Mouse (Mus musculus) forebrain, postnatal 0 days (tissue): ENCODE results near the gene Fam98c. TPM values are rescaled to one million over a fixed set of nuclear protein-coding genes. Genes with fewer than 3 reads are reported as not detected.

Source experiments
- ATAC-seq: fragments of 200-750 bp; cut with Nextera tagmentation; 2 replicates; pipeline ENCODE4 v1.8.0; 2017; ENCODE audit warnings: mild to moderate bottlenecking, moderate library complexity
- DNase-seq: peaks from one replicate; pipeline ENCODE4 v3.0.0-alpha.2; 2015
- H3K27ac ChIP-seq: fragments of 300-500 bp; sonication (generic); 2 replicates; pipeline ENCODE4 v1.5.1; 2014; ENCODE audit warnings: low read depth, mild to moderate bottlenecking, antibody characterized with exemption, low read length, moderate library complexity, mixed read lengths
- H3K27me3 ChIP-seq: fragments of 300-500 bp; sonication (generic); 2 replicates; pipeline ENCODE4 v1.6.1; 2014; ENCODE audit warnings: mild to moderate bottlenecking, low read length, mixed read lengths; ENCODE audit not compliant: insufficient read depth
- H3K36me3 ChIP-seq: fragments of 300-500 bp; sonication (generic); 2 replicates; pipeline ENCODE4 v1.6.1; 2014; ENCODE audit warnings: mild to moderate bottlenecking, moderate library complexity; ENCODE audit not compliant: insufficient read depth
- H3K4me1 ChIP-seq: fragments of 300-500 bp; sonication (generic); 2 replicates; pipeline ENCODE4 v1.6.1; 2014; ENCODE audit warnings: antibody characterized with exemption; ENCODE audit not compliant: insufficient read depth
- H3K4me2 ChIP-seq: fragments of 300-500 bp; sonication (generic); 2 replicates; pipeline ENCODE4 v1.6.1; 2014; ENCODE audit warnings: low read depth, mild to moderate bottlenecking, moderate library complexity
- H3K4me3 ChIP-seq: fragments of 300-500 bp; sonication (generic); 2 replicates; pipeline ENCODE4 v1.5.1; 2014; ENCODE audit warnings: low read depth, low read length, mixed read lengths
- H3K9ac ChIP-seq: fragments of 300-500 bp; sonication (generic); 2 replicates; pipeline ENCODE4 v1.6.1; 2014; ENCODE audit warnings: mild to moderate bottlenecking
- H3K9me3 ChIP-seq: fragments of 300-500 bp; sonication (generic); 2 replicates; pipeline ENCODE4 v1.6.1; 2016; ENCODE audit warnings: low read length
- CTCF ChIP-seq: sonication (generic); IDR thresholded peaks from 2 replicates; pipeline ENCODE4 v1.5.1; 2016; ENCODE audit warnings: antibody characterized with exemption, control low read depth, low read depth
- WGBS: fragments of 180-500 bp; shearing (Covaris S2); extraction: QIAGEN DNeasy Blood & Tissue Kit; methylation state at CpG from one replicate; pipeline ENCODE4 v1.1.7; 2014; 5-methylcytosine and 5-hydroxymethylcytosine counted together
- polyA plus RNA-seq: library from polyadenylated mRNA; unstranded; fragments of >200 nt; fragmentation: Nextera tagmentation; extraction: Ambion mirVana; gene quantifications from 2 replicates; pipeline ENCODE4 v1.2.1, GENCODE M21; 2015
- total RNA-seq: library from RNA; depleted of rRNA; stranded (reverse); fragments of >200 nt; gene quantifications from 2 replicates; pipeline ENCODE4 v1.2.3, GENCODE M21; 2014

The Fam98c gene
- total and polyA plus RNA-seq, 2 experiments from 2014 or later, result 15.9 to 24.7 TPM

GRCm38 (mm10) chr7:29158264-29158663 is 2.2 kb upstream of the Fam98c start:
- no peaks in the 10 kb centered on the region for H3K27me3 ChIP-seq
- H3K4me2 ChIP-seq, result no peak overlapping the region
- no peaks in the 10 kb centered on the region for H3K4me1 ChIP-seq
- H3K9ac ChIP-seq, result no peak overlapping the region
- no peak for TF ChIP-seq CTCF
- no peaks in the 10 kb centered on the region for H3K9me3 ChIP-seq
- no peak overlapping the region for H3K27ac ChIP-seq
- ATAC-seq, result no peak
- peaks cover 12% of the 10 kb centered on the region for H3K36me3 ChIP-seq
- 1% methylated on average over 5 of the region's 5 CpGs for WGBS
- H3K4me3 ChIP-seq, result no peak overlapping the region
- DNase-seq, result no peak

- TF ChIP-seq CTCF, result peak; percentile 52
- 7% methylated on average over 37 of the region's 37 CpGs for WGBS
- H3K4me3 ChIP-seq, result peak overlapping the region; percentile 78
- no peaks in the 10 kb centered on the region for H3K27me3 ChIP-seq
- peak overlapping the region; percentile 87 for H3K4me2 ChIP-seq
- peak overlapping the region; percentile 69 for H3K9ac ChIP-seq
- peak overlapping the region; percentile 86 for H3K27ac ChIP-seq
- no peaks in the 10 kb centered on the region for H3K9me3 ChIP-seq
- no peaks in the 10 kb centered on the region for H3K4me1 ChIP-seq
- DNase-seq (peak; percentile 89), ATAC-seq (peak; percentile 92)
- H3K36me3 ChIP-seq, result no peaks in the 10 kb centered on the region; the same call in 1 of the 2 replicates
Measured at GRCm38 (mm10) chr7:29155196-29155837, 717 bp downstream of the Fam98c start.

GRCm38 (mm10) chr7:29154018-29154720 is 1.9 kb downstream of the Fam98c start:
- 97% methylated on average over 14 of the region's 14 CpGs for WGBS

DNA sequence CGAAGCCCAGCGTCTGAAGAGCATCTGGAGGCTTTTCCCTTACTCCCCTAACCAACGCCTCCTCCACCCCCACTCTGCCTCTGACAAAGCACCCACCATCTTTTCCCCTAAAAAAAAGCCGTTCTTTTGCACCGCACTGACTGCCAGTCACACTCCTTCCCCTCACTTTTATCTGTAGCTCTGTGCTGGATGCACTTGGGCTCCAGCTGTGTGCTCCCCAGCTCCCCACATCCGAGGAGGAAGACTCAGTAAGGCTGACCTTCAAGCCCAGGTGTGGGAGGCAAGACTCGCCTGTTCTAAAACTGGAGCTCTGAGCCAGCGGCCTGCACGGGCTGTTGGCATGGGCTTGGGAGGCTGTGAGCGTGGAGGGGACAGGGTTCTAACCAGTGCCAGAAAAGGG is 4.5 kb downstream of the Fam98c start:
- no peak for TF ChIP-seq CTCF
- Histone ChIP-seq H3K27ac (no peak overlapping the region), H3K4me2 (no peak overlapping the region), H3K27me3 (no peaks in the 10 kb centered on the region), H3K4me1 (no peaks in the 10 kb centered on the region), H3K36me3 (no peaks in the 10 kb centered on the region; the same call in 1 of the 2 replicates), H3K9me3 (no peaks in the 10 kb centered on the region), H3K9ac (no peak overlapping the region), H3K4me3 (no peak overlapping the region)
- no peak for DNase-seq
- WGBS, result 66% methylated on average over 10 of the region's 10 CpGs
- no peak for ATAC-seq

More at GRCm38 (mm10) chr7:29154018-29154720, 1.9 kb downstream of the Fam98c start:
- no peak for DNase-seq
- Histone ChIP-seq H3K9ac (no peak overlapping the region), H3K36me3 (no peaks in the 10 kb centered on the region; the same call in 1 of the 2 replicates), H3K4me2 (no peak overlapping the region), H3K27ac (no peak overlapping the region), H3K4me1 (no peaks in the 10 kb centered on the region), H3K4me3 (no peak overlapping the region), H3K27me3 (no peaks in the 10 kb centered on the region), H3K9me3 (no peaks in the 10 kb centered on the region)
- TF ChIP-seq CTCF, result peak; percentile 28
- no peak for ATAC-seq

DNA sequence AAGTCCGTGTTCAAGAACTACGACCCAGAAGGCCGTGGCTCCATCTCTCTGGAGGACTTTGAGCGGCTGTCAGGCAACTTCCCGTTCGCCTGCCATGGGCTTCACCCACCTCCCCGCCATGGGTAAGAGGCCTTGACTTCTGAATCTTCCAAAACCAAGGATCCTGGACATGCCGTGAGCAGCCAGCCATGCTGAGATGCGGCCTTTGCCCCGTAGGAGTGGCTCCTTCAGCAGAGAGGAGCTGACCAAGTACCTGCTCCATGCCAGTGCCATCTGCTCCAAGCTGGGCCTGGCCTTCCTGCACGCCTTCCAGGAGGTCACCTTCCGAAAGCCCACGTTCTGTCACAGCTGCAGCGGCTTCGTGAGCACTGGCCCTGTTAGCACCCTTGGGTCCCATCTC is 7.3 kb downstream of the Fam98c start:
- no peak for TF ChIP-seq CTCF
- Histone ChIP-seq H3K27ac (no peak overlapping the region), H3K4me3 (no peak overlapping the region), H3K9me3 (no peaks in the 10 kb centered on the region), H3K27me3 (no peaks in the 10 kb centered on the region), H3K4me2 (no peak overlapping the region), H3K9ac (no peak overlapping the region), H3K4me1 (no peaks in the 10 kb centered on the region), H3K36me3 (no peaks in the 10 kb centered on the region; the same call in 1 of the 2 replicates)
- DNase-seq (no peak), ATAC-seq (no peak)
- WGBS, result 91% methylated on average over 15 of the region's 15 CpGs

- no peaks in the 10 kb centered on the region for H3K9me3 ChIP-seq
- no peak overlapping the region for H3K4me2 ChIP-seq
- H3K4me3 ChIP-seq, result no peak overlapping the region
- DNase-seq, result no peak
- H3K27me3 ChIP-seq, result no peaks in the 10 kb centered on the region
- no peaks in the 10 kb centered on the region for H3K36me3 ChIP-seq
- no peak overlapping the region for H3K9ac ChIP-seq
- H3K27ac ChIP-seq, result no peak overlapping the region
- H3K4me1 ChIP-seq, result no peaks in the 10 kb centered on the region
- ATAC-seq, result no peak
- WGBS, result 87% methylated on average over 7 of the region's 7 CpGs
- no peak for TF ChIP-seq CTCF
Measured at GRCm38 (mm10) chr7:29146625-29147367, 9.2 kb downstream of the Fam98c start.
